Mouse (Mus musculus): ENCODE results near the gene Map6.
A peak's percentile ranks its signal among the peaks of the same experiment; 100 is the strongest.

The Map6 gene

GRCm38 (mm10) chr7:99267897-99268505, 754 bp downstream of the Map6 start:
- DNase-seq, result peak; percentile 18

DNA sequence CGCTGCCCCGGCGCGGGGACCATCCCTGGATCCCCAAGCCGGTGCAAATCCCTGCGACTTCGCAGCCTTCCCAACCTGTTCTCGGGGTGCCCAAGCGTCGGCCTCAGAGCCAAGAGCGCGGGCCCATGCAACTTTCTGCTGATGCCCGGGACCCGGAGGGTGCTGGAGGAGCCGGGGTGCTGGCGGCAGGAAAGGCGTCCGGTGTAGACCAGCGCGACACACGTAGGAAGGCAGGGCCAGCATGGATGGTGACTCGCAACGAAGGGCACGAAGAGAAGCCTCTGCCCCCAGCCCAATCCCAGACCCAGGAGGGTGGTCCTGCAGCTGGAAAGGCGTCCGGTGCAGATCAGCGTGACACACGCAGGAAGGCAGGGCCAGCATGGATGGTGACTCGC, 1.3 kb downstream of the Map6 start:
- no peak for DNase-seq

- DNase-seq, result no peak
These were observed 2.0 kb downstream of the Map6 start for GRCm38 (mm10) chr7:99268951-99269945.

- DNase-seq, result no peak
These were observed 4.4 kb downstream of the Map6 start for GRCm38 (mm10) chr7:99271630-99272029.

DNA sequence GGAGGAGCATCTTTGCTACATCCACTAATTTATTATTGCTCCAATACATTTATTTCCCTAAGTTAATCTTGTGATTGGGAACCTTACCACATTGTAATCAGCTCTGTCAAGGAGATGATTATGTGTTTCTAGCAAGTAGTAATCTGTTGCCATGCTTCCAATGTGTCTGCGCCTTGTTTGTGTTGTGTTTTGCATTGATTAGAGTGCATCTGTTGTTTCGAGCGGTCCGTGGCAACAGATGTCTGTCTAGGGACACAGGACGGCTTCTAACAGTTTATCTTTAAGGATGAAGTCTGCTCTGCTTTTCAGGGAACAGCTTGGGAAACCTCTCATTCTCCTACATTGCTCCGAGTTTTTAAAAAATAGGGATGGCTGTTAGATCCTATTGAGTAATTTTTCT, 7.9 kb downstream of the Map6 start:
- DNase-seq, result no peak

DNA sequence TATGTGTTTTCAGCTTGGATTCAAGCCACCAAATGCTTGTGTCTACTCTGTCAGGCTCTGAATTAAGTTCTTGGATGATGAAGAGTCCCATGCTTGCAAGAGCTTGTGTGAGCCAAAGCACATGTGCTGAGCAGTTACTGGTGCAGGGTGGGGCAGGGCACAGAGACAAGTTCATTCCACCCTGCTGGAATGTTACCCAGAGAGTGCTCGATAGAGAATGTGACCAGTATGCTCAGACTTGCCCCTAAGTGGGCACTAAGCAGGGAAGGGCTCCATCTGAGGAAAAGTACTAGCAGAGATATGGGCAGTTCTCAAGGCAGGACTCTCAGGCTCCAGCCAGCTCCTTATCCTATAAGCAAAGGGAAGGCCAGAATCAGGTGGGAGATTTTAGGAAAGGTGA, 9.4 kb downstream of the Map6 start:
- DNase-seq, result no peak

DNA sequence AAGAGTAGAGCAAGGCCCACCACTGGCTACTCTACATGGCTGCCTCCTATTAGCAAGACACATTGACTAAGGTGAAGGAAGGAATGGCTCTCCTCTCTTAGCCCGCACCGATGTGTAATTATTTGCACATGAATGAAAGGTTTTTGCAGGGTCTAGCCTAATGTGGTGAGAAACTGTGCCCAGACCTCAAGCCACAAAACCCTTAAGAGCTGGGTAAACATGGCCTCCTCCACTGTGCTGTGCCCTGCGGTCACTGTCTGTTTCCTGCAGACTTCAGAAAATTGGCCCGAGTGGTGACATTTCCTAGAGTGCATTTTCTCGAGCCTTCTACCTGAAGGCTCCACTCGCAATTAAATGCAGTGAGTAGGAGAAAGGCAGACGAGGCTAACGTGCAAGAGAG, 11.1 kb downstream of the Map6 start:
- no peak for DNase-seq

- DNase-seq, result no peak
These were observed 12.3 kb downstream of the Map6 start for GRCm38 (mm10) chr7:99279586-99279985.

DNA sequence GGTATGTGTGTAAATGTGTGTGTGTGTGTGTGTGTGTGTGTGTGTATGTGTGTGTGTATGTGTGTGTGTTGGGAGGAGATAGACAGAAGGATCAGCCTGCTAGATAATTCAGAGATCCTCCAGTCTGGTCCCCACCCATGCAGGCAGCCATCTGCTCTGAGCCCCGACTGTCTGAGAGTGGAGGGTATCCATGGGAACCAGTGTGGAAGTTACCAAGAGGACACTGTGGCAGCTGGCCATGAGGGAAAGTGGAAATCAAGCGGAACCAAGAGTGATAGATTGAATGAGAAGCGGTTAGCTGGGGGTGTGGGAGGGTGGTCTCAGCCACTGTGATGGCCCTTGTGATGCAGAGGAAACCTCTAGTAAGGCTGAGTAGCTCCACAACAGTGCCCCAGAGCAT, 20.0 kb downstream of the Map6 start:
- DNase-seq, result no peak

- peak; percentile 15 for DNase-seq
These were observed 22.8 kb downstream of the Map6 start for GRCm38 (mm10) chr7:99290008-99290407.

GRCm38 (mm10) chr7:99290925-99291324, 23.7 kb downstream of the Map6 start:
- no peak for DNase-seq

DNA sequence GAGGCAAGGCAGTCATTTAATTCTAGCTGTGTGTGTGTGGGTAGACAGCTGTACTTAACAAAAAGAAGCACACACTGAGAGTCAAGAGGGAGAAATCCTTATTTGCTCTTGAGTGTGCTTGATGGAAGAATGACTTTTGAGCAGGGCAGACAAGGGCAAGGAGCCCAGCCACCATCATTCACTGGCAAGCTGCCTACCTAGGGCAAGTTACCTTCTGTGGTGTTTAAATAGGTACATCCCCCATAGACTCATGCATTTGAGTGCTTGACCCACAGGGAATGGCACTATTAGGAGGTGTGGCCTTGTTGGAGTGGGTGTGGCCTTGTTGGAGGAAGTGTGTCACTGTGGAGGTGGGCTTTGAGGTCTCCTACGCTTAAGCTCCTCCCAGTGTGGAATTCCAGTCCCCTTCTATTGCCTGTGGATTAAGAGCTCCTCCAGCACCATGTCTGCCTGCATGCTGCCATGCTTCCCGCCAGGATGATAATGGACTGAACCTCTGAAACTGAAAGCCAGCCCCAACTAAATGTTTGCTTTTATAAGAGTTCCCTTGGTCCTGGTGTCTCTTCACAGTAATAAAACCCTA, 27.0 kb downstream of the Map6 start:
- no peak for DNase-seq

DNA sequence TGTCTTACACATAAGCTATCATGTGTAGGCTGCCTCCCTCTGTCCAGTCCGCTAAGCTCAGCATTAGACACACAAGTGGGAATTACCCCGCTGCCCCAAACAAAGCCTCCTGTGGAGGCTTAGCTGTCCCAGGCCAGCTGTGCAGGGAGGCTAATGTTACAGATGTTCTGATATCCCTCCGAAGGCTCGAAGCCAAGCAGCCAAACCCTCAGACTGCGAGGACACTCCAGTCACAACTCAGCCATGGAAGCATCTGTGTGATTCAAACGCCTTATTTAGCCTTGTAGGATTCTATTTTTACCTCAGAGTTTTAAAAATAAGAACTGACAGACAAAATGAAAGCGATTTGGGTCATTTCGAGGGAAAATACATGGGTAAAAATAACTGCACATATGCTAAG, 27.9 kb downstream of the Map6 start:
- no peak for DNase-seq

DNA sequence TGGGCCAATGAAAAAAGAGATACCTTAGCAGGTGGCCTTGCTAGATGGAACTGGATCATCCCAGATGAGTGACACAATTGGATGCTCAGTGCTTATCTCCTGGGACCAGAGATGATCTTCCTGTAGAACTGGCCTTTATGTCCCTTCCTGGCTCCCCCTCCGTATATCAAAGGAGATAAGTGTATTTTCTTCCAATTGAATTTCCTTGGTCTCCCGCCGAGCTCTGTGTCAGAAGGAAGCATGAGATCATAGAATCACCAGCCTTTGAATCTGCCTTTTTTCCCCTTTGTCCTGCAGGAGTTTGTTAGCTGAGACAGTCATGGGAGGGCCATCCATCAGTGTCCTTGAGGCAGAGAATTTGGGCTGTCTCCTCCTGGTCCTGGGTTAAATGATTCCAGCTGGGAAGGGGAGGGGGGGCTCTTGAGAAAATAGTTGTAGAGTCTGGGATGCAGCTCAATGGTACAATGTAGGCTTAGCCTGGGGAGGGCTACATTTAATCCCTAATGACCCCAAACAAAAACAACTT, 33.5 kb downstream of the Map6 start:
- no peak for DNase-seq

DNA sequence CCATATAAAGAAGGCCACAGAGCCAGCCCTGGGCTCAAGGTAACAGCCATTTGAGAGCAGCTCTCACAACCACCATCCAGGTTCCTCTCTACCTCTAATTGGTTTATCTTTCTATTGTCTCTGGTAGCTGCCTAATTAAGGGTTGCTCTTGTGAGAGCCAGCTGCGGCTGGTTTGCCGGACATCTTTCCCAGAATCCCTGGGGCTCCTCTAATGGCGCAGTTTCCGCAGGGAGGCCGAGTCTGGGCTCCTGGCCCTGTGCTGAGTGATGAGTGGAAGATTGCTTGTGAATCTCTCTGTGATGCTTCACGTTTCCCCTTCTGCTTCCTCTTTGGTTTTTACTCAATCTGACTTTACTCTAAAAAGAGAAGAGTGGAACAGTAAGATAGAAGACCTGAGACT, 36.8 kb downstream of the Map6 start:
- no peak for DNase-seq

DNA sequence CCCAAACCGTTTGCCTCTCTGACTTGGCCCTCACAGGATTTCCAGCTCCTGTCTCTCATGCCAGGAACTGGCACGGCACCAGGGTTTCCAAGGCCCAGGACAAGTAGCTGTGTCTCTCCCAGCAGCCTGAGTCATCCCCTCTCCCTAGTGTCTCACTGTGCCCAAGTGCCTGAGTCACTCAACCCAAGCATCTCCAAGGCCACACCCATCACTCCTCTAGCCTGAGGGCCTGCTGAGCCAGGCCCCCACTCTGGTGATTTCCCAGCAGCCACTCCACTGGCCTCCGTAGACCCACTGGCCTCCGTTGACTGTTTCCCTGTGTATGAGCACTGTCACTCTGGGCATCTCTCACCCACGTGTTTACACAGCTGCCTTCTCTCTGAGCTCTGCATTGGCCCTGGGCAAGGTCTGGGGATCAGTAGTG, 37.7 kb downstream of the Map6 start:
- DNase-seq, result no peak

- no peak for DNase-seq
These were observed 38.4 kb downstream of the Map6 start for GRCm38 (mm10) chr7:99305688-99306087.

DNA sequence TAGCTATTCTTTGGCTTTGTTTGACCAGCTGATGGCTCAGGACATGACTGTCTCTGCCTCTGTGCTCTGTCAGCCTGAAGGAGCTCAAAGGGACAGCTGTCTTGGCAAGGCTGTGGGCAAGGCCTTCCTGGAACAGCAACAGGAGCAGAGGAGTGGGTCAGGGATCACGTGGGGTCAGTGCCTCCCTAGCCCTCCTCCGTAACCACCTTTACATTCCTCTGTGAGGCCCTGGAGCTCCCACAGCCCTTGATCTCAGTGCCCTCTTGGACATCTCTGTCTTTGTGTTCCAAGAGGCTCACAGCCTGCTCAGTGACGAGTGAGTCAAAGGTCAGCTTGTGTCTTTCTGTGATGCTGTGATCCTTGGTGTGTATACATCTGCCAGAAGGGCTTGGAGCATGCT, 39.4 kb downstream of the Map6 start:
- DNase-seq, result no peak

GRCm38 (mm10) chr7:99311433-99311832, 44.2 kb downstream of the Map6 start:
- no peak for DNase-seq

GRCm38 (mm10) chr7:99312058-99312457, 44.8 kb downstream of the Map6 start:
- DNase-seq, result no peak

- no peak for DNase-seq
These were observed 45.5 kb downstream of the Map6 start for GRCm38 (mm10) chr7:99312671-99313143.

DNA sequence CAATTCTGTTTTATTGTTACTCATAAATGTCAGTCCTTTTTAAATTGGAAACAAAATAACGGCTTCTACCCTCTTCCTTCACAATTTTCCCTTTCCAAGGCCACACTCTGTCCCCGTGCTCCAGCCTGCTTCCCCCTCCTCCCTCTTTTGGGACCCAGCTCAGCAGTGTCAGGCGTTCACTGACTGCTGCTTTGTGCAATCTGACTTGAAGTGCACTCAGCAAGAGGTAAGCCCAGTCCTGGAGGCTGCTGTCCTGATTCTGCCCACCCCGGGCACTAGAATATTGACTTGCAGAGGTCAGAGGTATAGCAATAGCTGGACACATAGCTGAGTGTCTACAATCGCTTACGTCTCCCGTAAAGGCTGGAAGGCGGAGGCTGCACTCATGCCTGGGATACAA, 46.0 kb downstream of the Map6 start:
- no peak for DNase-seq

- DNase-seq, result no peak
These were observed 47.3 kb downstream of the Map6 start for GRCm38 (mm10) chr7:99314565-99314964.

DNA sequence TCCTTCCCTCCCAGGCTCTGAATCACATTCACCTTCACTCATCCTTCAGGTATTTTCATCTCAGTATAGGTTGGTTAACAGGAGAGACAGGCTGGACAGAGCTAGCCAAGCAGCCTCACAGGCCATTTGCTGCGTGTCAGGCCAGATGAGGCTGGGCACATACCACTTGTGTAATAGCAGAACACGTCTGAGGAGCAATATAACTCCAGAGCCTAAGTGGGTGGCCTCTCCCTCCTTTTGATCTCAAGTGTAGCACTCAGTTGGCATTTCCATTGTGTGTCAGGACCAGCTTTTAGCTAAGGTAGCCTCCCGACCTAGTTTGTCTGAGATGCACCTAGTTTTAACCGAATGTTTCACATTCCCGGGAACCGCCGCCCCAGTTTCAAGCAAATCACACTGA, 49.0 kb downstream of the Map6 start:
- no peak for DNase-seq
